Mouse (Mus musculus) kidney, embryonic 15.5 days (tissue): ENCODE measurements around the gene Nipa2. TPM values are rescaled to one million over a fixed set of nuclear protein-coding genes. Genes with fewer than 3 reads are reported as not detected.

ENCODE experiments used
- ATAC-seq: fragments of 200-750 bp; cut with Nextera tagmentation; replicated peaks from 2 replicates; pipeline ENCODE4 v1.8.0; 2017; ENCODE audit warnings: moderate TSS enrichment; ENCODE audit not compliant: low FRiP score
- H3K27ac ChIP-seq: fragments of 300-500 bp; sonication (generic); 2 replicates; pipeline ENCODE4 v1.5.1; 2015; ENCODE audit warnings: mild to moderate bottlenecking, inconsistent platforms
- H3K27me3 ChIP-seq: fragments of 300-500 bp; sonication (generic); 2 replicates; pipeline ENCODE4 v1.6.1; 2015; ENCODE audit warnings: inconsistent platforms
- H3K36me3 ChIP-seq: fragments of 300-500 bp; sonication (generic); 2 replicates; pipeline ENCODE4 v1.6.1; 2015; ENCODE audit warnings: inconsistent platforms
- H3K4me1 ChIP-seq: fragments of 300-500 bp; sonication (generic); 2 replicates; pipeline ENCODE4 v1.6.1; 2015; ENCODE audit warnings: inconsistent platforms
- H3K4me2 ChIP-seq: fragments of 300-500 bp; sonication (generic); 2 replicates; pipeline ENCODE4 v1.6.1; 2015; ENCODE audit warnings: moderate library complexity, mild to moderate bottlenecking, inconsistent platforms
- H3K4me3 ChIP-seq: fragments of 300-500 bp; sonication (generic); replicated peaks from 2 replicates; pipeline ENCODE4 v1.5.1; 2015; ENCODE audit warnings: mild to moderate bottlenecking, inconsistent platforms
- H3K9ac ChIP-seq: fragments of 300-500 bp; sonication (generic); 2 replicates; pipeline ENCODE4 v1.6.1; 2015; ENCODE audit warnings: mild to moderate bottlenecking, inconsistent platforms
- H3K9me3 ChIP-seq: fragments of 300-500 bp; sonication (generic); replicated peaks from 2 replicates; pipeline ENCODE4 v1.6.1; 2016; ENCODE audit warnings: inconsistent platforms
- WGBS: fragments of 180-500 bp; shearing (Covaris S2); methylation state at CpG from one replicate; pipeline ENCODE4 v1.1.7; 2015; ENCODE audit warnings: mixed read lengths; 5-methylcytosine and 5-hydroxymethylcytosine counted together
- polyA plus RNA-seq: library from polyadenylated mRNA; unstranded; fragments of >200 nt; fragmentation: Nextera tagmentation; extraction: Ambion mirVana; gene quantifications from 2 replicates; pipeline ENCODE4 v1.2.1, GENCODE M21; 2015

Gene Nipa2
- polyA plus RNA-seq = 45.5 and 48.3 TPM in 2 replicates

DNA sequence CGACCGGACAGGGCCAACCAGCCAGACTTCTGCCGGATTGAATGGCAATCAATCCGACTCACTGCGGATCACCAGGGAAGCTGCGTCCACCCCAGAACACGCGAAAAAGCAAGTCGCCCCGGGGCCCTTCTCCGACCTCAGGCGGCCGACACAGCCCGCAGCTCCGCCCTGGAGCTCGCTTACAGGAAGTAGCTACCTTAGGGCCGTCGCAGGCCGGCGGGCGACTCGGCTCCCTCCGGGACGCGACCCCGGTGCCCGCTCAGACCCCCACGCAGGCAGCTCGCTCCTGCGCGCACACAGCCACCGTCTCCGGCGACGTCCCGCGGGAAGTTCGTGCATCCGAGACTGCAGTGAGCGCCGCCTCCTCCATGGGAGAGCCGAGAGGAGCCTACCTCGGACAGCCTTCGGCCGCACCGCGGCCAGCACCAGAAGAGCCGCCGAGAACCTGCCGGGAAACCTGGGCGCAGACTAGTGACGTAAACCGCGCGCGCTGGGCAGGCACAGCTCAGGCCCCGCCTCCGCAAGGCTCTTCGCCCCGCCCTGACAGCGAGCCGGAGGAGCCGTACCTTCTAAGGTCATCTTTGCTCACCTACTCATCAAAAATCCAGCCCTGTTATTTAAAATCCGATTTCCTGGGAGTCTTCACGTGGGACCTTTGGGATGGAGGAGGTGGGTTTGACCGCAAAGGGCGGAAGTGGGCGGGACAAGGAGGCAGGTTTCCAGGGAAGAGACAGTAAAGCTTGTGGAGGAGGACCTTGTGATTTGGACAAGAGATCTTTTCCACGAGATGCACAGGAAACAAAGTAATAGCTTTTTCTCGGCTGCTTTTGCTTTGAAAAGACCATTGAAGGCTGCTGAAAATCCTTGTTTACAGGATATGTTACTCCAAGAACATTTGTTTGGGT, at the start of gene Nipa2:
Nipa2 (minus strand) TSS at position 473 of the 905 bp plus-strand sequence.
- H3K9ac ChIP-seq = peak within 1 kb of the TSS; percentile 95
- ATAC-seq = peak; percentile 98
- peak within 1 kb of the TSS; percentile 69 for H3K4me2 ChIP-seq
- under 1% methylated on average over 70 of the region's 70 CpGs for WGBS
- H3K9me3 ChIP-seq = no peaks in the 10 kb centered on the region
- no peaks in the 10 kb centered on the region for H3K27me3 ChIP-seq
- peak within 1 kb of the TSS; percentile 95 for H3K4me3 ChIP-seq
- peaks cover 18% of the 10 kb centered on the region; the same call in 1 of the 2 replicates for H3K4me1 ChIP-seq
- 0 out of 2 replicates have a peak, but pooled peaks cover 3% of the 10 kb centered on the region for H3K36me3 ChIP-seq
- H3K27ac ChIP-seq = peak within 1 kb of the TSS; percentile 96

DNA sequence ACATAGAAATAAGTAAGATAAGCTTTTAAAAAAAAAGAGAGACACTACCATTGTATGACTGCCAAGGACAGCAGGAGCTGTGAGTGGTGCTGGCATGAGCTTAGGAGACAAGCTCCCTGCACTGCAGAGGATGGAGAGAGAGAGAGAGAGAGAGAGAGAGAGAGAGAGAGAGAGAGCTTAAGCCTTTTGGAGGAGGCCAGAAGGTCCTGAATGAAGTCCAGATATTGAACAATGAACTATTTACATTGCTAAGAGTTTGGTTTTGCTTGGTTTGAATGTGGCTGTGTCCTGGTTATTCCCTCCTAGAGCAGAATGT, 48.7 kb upstream of the Nipa2 start:
- Histone ChIP-seq H3K4me3 (no peak overlapping the region), H3K9ac (no peak overlapping the region), H3K36me3 (no peaks in the 10 kb centered on the region), H3K4me1 (no peaks in the 10 kb centered on the region), H3K9me3 (no peaks in the 10 kb centered on the region), H3K27me3 (no peaks in the 10 kb centered on the region), H3K4me2 (no peak overlapping the region), H3K27ac (no peak overlapping the region)
- ATAC-seq = no peak

DNA sequence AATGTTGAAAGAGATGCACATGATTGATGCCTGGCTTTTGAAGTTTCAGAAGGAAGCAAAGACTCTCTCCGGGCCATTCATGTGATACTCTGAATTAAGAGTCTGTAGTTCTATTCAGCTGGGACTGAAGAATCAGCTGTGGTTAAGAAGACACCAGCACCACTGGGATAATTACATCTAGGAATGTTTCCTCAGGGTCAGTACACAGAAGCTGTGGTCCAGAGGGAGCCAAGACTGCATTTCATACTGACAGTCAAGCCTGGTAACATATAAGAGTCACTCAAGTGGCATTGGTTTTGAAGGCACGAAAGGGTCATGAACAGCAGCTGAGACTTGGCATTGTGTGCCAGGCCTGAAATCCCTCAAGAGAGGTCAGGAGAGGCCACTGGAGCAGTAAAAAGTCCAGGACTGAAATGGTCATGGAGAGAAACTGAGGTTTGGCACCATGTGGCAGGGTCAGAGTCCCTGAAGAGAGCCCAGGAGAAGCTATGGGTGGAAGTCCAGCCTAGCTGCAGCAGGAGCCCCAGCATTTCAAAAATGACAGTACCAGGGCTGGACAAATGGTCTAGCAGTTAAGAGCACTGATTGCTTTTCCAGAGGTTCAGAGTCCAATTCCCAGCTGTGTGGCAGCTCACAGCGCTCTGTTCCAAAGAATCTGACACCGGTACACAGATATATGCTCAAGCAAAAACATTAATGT, 48.2 kb upstream of the Nipa2 start:
- Histone ChIP-seq H3K4me2 (no peak overlapping the region), H3K9ac (no peak overlapping the region), H3K4me3 (no peak overlapping the region), H3K9me3 (no peaks in the 10 kb centered on the region), H3K27me3 (no peaks in the 10 kb centered on the region), H3K36me3 (no peaks in the 10 kb centered on the region), H3K27ac (no peak overlapping the region), H3K4me1 (no peaks in the 10 kb centered on the region)
- no peak for ATAC-seq
- 84% methylated on average over 4 of the region's 4 CpGs for WGBS

DNA sequence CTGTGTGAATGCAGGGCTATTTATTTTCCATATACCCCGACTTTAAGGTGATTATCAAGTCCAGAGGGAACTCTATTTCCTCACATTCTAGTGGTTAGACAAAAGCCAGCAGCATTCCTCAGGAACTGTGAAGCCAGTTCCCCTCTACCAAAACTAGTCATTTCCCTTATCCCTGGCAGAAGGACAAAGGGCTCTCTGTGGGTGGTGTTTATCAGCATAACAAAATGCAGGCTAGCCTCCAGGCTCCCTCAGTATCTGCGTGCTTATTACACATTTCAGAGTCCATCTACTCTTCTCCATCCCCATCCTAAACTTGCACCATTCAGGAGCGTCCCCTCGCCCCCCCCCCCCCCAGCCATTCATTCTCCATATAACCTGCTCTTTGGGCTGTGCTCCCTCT, 36.7 kb upstream of the Nipa2 start:
- 24% methylated on average over 3 of the region's 4 CpGs for WGBS
- Histone ChIP-seq H3K4me2 (no peak overlapping the region), H3K4me1 (no peaks in the 10 kb centered on the region), H3K9ac (no peak overlapping the region), H3K9me3 (no peaks in the 10 kb centered on the region), H3K27ac (no peak overlapping the region), H3K36me3 (no peaks in the 10 kb centered on the region), H3K27me3 (no peaks in the 10 kb centered on the region), H3K4me3 (no peak overlapping the region)
- ATAC-seq = no peak

DNA sequence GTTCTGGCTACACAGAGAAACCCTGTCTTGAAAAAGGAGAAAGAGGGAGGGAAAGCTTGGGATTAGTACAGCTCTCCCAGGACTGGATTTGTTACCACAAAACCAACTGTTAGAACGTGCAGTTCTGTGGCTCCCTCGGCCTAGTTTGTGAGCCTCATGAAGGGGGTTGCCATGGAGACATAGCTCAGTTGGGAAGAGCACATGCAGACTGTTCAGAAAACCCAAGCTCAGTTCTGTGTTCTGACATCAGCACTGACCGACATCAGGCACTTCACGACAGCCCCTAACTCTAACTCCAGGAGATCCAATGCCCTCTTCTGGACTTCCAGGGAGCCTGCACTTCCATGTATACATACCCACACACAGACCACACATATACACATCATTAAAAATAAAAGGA, 32.7 kb upstream of the Nipa2 start:
- Histone ChIP-seq H3K9me3 (no peaks in the 10 kb centered on the region), H3K27ac (no peak overlapping the region), H3K9ac (no peak overlapping the region), H3K27me3 (no peaks in the 10 kb centered on the region), H3K36me3 (no peaks in the 10 kb centered on the region), H3K4me2 (no peak overlapping the region), H3K4me3 (no peak overlapping the region), H3K4me1 (no peaks in the 10 kb centered on the region)
- ATAC-seq = 0 out of 2 replicates have a peak, but pooled peaks have one; percentile 22
- WGBS = 75% methylated on average over 4 of the region's 4 CpGs

DNA sequence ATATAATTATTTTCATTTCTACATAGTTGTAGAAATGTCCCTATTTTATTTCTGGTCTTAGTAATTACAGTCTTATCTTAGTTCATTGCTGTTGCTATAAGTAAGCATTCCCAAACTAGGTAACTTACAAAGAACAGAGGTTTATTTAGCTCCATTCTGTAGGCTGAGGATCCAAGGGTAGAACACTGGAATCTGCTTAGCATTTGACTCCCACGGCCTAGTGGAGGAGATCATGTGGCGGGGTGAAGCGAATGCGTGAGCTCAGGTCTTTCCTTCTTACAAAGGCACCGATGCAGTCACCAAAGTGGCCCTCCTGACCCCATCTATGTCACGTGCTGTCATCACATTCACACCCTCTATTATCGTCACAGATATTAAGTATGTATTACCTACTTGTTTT, 29.6 kb upstream of the Nipa2 start:
- Histone ChIP-seq H3K4me1 (no peaks in the 10 kb centered on the region), H3K4me3 (no peak overlapping the region), H3K36me3 (no peaks in the 10 kb centered on the region), H3K4me2 (no peak overlapping the region), H3K9ac (no peak overlapping the region), H3K27ac (no peak overlapping the region), H3K9me3 (no peaks in the 10 kb centered on the region), H3K27me3 (no peaks in the 10 kb centered on the region)
- WGBS = 90% methylated on average over 7 of the region's 7 CpGs
- ATAC-seq = no peak

DNA sequence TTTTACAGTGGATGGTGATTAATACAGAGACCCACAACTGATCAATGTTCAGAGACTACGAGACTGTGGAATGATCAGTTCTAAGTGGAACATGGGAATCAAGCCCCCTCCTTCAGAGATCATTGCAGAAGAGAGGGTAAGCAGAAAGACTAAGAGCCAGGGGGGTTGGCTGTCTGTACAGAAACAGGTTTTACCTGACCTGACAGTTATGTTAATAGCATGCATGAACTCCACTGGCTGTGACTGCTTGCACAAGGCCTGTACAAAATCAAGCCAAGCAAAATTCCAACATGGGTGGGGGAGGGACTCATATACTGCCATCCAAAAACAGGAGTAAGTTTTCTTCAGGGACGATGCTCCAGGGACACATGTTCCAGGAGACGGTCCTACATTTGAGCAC, 28.9 kb upstream of the Nipa2 start:
- no peak overlapping the region for H3K4me3 ChIP-seq
- ATAC-seq = no peak
- no peaks in the 10 kb centered on the region for H3K27me3 ChIP-seq
- H3K9ac ChIP-seq = no peak overlapping the region
- H3K4me1 ChIP-seq = no peaks in the 10 kb centered on the region
- WGBS = 93% methylated on average over 3 of the region's 3 CpGs
- no peaks in the 10 kb centered on the region for H3K9me3 ChIP-seq
- H3K4me2 ChIP-seq = no peak overlapping the region
- H3K36me3 ChIP-seq = no peaks in the 10 kb centered on the region
- H3K27ac ChIP-seq = no peak overlapping the region

DNA sequence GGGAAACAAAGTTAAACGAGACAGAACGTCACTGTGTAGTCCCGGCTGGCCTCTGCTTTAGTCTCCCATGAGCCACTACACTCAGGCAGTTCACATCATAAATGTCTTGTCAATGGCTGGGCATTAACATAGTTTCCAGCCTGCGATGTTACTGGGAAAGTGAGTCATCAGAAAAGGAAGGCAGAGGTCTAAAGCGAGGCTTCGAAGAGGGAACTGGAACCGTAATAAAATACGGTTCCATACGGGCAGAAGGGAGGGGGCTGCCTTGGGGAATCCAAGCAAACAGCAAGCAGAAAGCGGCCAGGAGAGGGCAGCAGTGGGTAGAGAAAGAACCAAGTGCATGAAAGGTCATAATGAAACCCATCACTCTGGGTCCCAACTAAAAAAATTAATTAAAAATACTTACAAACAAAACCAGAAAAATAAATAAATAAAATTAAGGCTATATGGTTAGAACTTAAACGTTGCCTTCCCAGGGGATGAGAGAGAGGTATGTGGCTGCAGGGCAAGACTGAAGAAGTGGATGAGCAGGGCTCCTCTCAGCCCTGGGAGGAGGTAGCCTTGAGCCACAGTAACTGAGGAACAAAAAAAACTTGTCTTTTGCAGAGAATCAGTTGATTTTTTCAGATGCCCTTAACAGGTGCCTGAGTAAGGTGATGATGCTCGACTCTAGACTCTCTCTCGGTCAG, 24.4 kb upstream of the Nipa2 start:
- Histone ChIP-seq H3K36me3 (no peaks in the 10 kb centered on the region), H3K27me3 (no peaks in the 10 kb centered on the region), H3K9me3 (no peaks in the 10 kb centered on the region), H3K9ac (no peak overlapping the region), H3K4me2 (peak overlapping the region; percentile 44), H3K27ac (no peak overlapping the region), H3K4me3 (0 out of 2 replicates have a peak overlapping the region, but pooled peaks have one; percentile 16), H3K4me1 (no peaks in the 10 kb centered on the region)
- 27% methylated on average over 13 of the region's 13 CpGs for WGBS
- peak; percentile 78 for ATAC-seq

DNA sequence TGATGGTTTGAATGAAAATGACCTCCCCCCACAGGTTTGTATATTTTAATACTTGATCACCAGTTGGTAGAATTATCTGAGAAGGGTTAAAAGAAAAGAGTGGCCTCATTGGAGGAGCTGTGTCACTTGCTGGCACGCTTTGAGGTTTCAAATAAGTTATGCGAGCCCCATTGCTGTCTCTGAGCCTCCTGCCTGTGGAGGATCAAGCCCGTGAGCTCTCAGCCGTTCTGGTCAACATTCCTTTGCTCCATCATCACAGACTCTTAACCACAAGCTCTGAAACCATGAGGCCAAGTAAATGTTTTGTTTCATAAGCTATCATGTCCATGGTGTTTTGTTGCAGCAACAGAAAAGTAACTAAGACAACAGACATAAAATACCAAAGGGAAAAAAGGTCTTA, 22.5 kb upstream of the Nipa2 start:
- Histone ChIP-seq H3K4me1 (no peaks in the 10 kb centered on the region), H3K4me3 (no peak overlapping the region), H3K9me3 (no peaks in the 10 kb centered on the region), H3K27me3 (no peaks in the 10 kb centered on the region), H3K9ac (no peak overlapping the region), H3K4me2 (no peak overlapping the region), H3K27ac (no peak overlapping the region), H3K36me3 (peaks cover 4% of the 10 kb centered on the region; the same call in 1 of the 2 replicates)
- ATAC-seq = no peak
- 78% methylated on average over 4 of the region's 4 CpGs for WGBS

DNA sequence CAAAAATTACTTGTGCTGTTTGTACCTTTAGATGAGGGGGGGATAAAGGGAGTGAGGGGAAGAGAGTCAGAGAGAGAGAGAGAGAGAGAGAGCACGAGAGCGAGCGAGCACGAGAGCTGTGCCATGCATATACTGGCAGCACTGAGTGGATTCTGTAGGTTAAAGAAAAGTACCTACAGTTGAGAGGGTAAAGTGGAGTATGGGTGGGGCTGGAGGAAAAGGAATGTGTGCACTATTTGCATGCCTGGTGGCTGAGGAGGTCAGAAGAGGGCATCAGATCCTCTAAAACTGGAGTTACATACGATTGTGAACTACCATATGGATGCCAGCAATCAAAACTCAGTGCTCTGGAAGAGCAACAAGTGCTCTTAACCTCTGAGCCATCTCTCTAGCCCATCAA, 20.8 kb upstream of the Nipa2 start:
- Histone ChIP-seq H3K9ac (no peak overlapping the region), H3K4me2 (no peak overlapping the region), H3K4me1 (no peaks in the 10 kb centered on the region), H3K27me3 (no peaks in the 10 kb centered on the region), H3K9me3 (no peaks in the 10 kb centered on the region), H3K27ac (no peak overlapping the region), H3K4me3 (no peak overlapping the region), H3K36me3 (peaks cover 15% of the 10 kb centered on the region; the same call in 1 of the 2 replicates)
- WGBS = 85% methylated on average over 5 of the region's 5 CpGs
- ATAC-seq = no peak

DNA sequence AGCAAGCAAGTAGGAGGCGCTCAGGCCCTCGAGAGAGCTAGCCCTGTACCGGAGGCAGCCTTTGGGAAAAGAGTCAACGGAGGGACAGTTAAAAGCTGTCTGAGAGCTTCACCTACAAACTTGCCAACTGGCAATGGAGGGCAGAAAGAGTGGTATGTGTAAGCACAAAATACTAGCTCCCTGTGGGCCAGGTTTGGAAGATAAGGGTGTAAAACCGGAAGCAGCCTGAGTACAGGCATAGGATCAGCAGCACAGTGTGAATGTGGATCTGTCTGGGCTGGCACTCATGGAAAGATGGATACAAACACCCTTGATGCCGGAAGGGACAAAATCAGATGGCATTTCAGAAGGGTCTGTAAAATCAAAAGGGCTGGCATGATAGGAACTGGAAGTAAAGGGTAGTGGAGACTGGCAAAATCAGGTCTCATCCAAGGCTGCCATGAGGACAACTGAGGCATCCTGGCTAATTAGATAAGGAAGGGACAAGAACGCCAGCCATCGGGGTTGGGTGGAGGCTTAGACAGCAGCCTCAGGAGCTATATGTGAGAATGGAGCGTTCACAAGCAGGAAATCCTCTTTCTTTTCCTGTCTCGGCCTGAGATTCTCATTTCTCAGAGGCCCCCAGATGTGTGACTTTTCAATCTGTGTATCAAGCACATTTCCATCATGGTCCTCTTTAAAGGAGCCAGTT, 19.9 kb upstream of the Nipa2 start:
- Histone ChIP-seq H3K9ac (no peak overlapping the region), H3K4me1 (no peaks in the 10 kb centered on the region), H3K27me3 (no peaks in the 10 kb centered on the region), H3K4me3 (no peak overlapping the region), H3K27ac (no peak overlapping the region), H3K4me2 (no peak overlapping the region), H3K9me3 (no peaks in the 10 kb centered on the region), H3K36me3 (peaks cover 15% of the 10 kb centered on the region; the same call in 1 of the 2 replicates)
- WGBS = 86% methylated on average over 10 of the region's 10 CpGs
- no peak for ATAC-seq
